Mouse (Mus musculus) cerebellum, adult 9-11 months (tissue): ENCODE results near the gene Mrps36.
"Not testable (repeated sequence)": the region's sequence is repeated elsewhere in the genome, so short reads cannot be mapped to it uniquely, and the experiment has no call there.

ENCODE experiments used
- DNase-seq: peaks from one replicate; pipeline ENCODE4 v3.0.0; 2022

Mrps36 gene

GRCm38 (mm10) chr13:100744036-100744744 is at the start of gene Mrps36:
Gene Mrps36 (minus strand): TSS chr13:100744659.
- DNase-seq: peak; percentile 98

GRCm38 (mm10) chr13:100789083-100789482 is 44.6 kb upstream of the Mrps36 start:
- no peak for DNase-seq

GRCm38 (mm10) chr13:100788057-100788456 is 43.6 kb upstream of the Mrps36 start:
- not testable (repeated sequence) for DNase-seq

- DNase-seq: no peak
These were observed 43.0 kb upstream of the Mrps36 start for GRCm38 (mm10) chr13:100787316-100788010.

- DNase-seq: peak; percentile 89
These were observed 42.0 kb upstream of the Mrps36 start, which contains the start of gene Ccnb1 for GRCm38 (mm10) chr13:100786414-100786867. Gene Ccnb1 (minus strand): TSS chr13:100786570.

- no peak for DNase-seq
These were observed 41.5 kb upstream of the Mrps36 start for GRCm38 (mm10) chr13:100785806-100786413.

GRCm38 (mm10) chr13:100777491-100777890 is 33.0 kb upstream of the Mrps36 start:
- DNase-seq: no peak

GRCm38 (mm10) chr13:100776710-100777109 is 32.3 kb upstream of the Mrps36 start:
- no peak for DNase-seq

- DNase-seq: no peak
These were observed 31.6 kb upstream of the Mrps36 start for GRCm38 (mm10) chr13:100776056-100776419.

- peak; percentile 71 for DNase-seq
These were observed 31.0 kb upstream of the Mrps36 start, which contains the start of gene Cenph for GRCm38 (mm10) chr13:100775252-100776055. Gene Cenph (minus strand): TSS chr13:100775899.

- no peak for DNase-seq
These were observed 30.2 kb upstream of the Mrps36 start for GRCm38 (mm10) chr13:100774704-100775103.

- DNase-seq: no peak
These were observed 10.9 kb upstream of the Mrps36 start for GRCm38 (mm10) chr13:100755329-100755728.

GRCm38 (mm10) chr13:100754186-100754585 is 9.7 kb upstream of the Mrps36 start:
- no peak for DNase-seq

- DNase-seq: no peak
These were observed 8.6 kb upstream of the Mrps36 start for GRCm38 (mm10) chr13:100753011-100753410.

GRCm38 (mm10) chr13:100752529-100752928 is 8.1 kb upstream of the Mrps36 start:
- no peak for DNase-seq

- no peak for DNase-seq
These were observed 6.9 kb upstream of the Mrps36 start for GRCm38 (mm10) chr13:100751402-100751801.

GRCm38 (mm10) chr13:100750799-100751198 is 6.3 kb upstream of the Mrps36 start:
- DNase-seq: no peak

GRCm38 (mm10) chr13:100748638-100749037 is 4.2 kb upstream of the Mrps36 start:
- no peak for DNase-seq

- no peak for DNase-seq
These were observed 1.6 kb upstream of the Mrps36 start for GRCm38 (mm10) chr13:100746090-100746489.

- peak; percentile 32 for DNase-seq
These were observed 968 bp downstream of the Mrps36 start for GRCm38 (mm10) chr13:100743346-100744035.

- DNase-seq: peak; percentile 33
These were observed 1.6 kb downstream of the Mrps36 start for GRCm38 (mm10) chr13:100742831-100743230.

GRCm38 (mm10) chr13:100732756-100733155 is 11.7 kb downstream of the Mrps36 start:
- no peak for DNase-seq
